Mouse (Mus musculus) myocyte (in vitro differentiated cells): ENCODE data around the gene Rgsl1. TPM values are rescaled to one million over a fixed set of nuclear protein-coding genes. Genes with fewer than 3 reads are reported as not detected.

Source experiments
- H3K27me3 ChIP-seq: one replicate; pipeline ENCODE4 v1.6.1; 2011; ENCODE audit not compliant: control insufficient read depth, insufficient read depth, insufficient read length
- H3K36me3 ChIP-seq: one replicate; pipeline ENCODE4 v1.6.1; 2011; ENCODE audit not compliant: control insufficient read depth, insufficient read depth
- H3K4me2 ChIP-seq: one replicate; pipeline ENCODE4 v1.6.1; 2011; ENCODE audit warnings: low read depth, control low read depth
- H3K4me3 ChIP-seq: one replicate; pipeline ENCODE4 v1.5.1; 2011; ENCODE audit warnings: mild to moderate bottlenecking, control low read depth, moderate library complexity
- H3K79me2 ChIP-seq: one replicate; pipeline ENCODE4 v1.6.1; 2011; ENCODE audit not compliant: control insufficient read depth, insufficient read depth
- H3ac ChIP-seq: one replicate; pipeline ENCODE4 v1.6.1; 2011; ENCODE audit not compliant: control insufficient read depth, insufficient read length
- CEBPB ChIP-seq: IDR thresholded peaks from 2 replicates; pipeline ENCODE4 v1.6.1; 2011; ENCODE audit warnings: mild to moderate bottlenecking, moderate library complexity; ENCODE audit not compliant: poor library complexity, insufficient read depth, severe bottlenecking
- E2F4 ChIP-seq: IDR thresholded peaks from one replicate; pipeline ENCODE4 v1.6.1; 2011; ENCODE audit warnings: mild to moderate bottlenecking, control low read depth, moderate library complexity; ENCODE audit not compliant: insufficient read depth
- MAX ChIP-seq: IDR thresholded peaks from one replicate; pipeline ENCODE4 v1.6.1; 2011; ENCODE audit warnings: low read depth, mild to moderate bottlenecking, control low read depth
- MYOD1 ChIP-seq, 3 experiments: IDR thresholded peaks; one replicate each; pipeline ENCODE4 v1.6.1; 2011; ENCODE audit warnings: control low read depth in 2 of 3, low read depth in 2 of 3, mild to moderate bottlenecking in 2 of 3, moderate library complexity in 1 of 3; ENCODE audit not compliant: insufficient read length in 2 of 3, control insufficient read depth in 1 of 3
- MYOG ChIP-seq, 3 experiments: IDR thresholded peaks; one replicate each; pipeline ENCODE4 v1.6.1; 2011; ENCODE audit warnings: control low read depth in 2 of 3, low read depth in 2 of 3, mild to moderate bottlenecking in 2 of 3; ENCODE audit not compliant: insufficient read length in 2 of 3, control insufficient read depth in 1 of 3, insufficient read depth in 1 of 3
- POLR2A ChIP-seq: IDR thresholded peaks from one replicate; pipeline ENCODE4 v1.6.1; 2011; ENCODE audit warnings: low read depth, mild to moderate bottlenecking, control low read depth, moderate library complexity; ENCODE audit not compliant: insufficient read length
- POLR2AphosphoS2 ChIP-seq: IDR thresholded peaks from one replicate; pipeline ENCODE4 v1.6.1; 2011; ENCODE audit warnings: low read depth, control low read depth; ENCODE audit not compliant: insufficient read length
- REST ChIP-seq: IDR thresholded peaks from one replicate; pipeline ENCODE4 v1.6.1; 2011; ENCODE audit warnings: mild to moderate bottlenecking, control low read depth, moderate library complexity; ENCODE audit not compliant: insufficient read depth, insufficient read length
- SRF ChIP-seq: IDR thresholded peaks from one replicate; pipeline ENCODE4 v1.6.1; 2011; ENCODE audit warnings: low read depth; ENCODE audit not compliant: control insufficient read depth, insufficient read length
- TCF12 ChIP-seq: IDR thresholded peaks from one replicate; pipeline ENCODE4 v1.6.1; 2011; ENCODE audit warnings: mild to moderate bottlenecking, control low read depth; ENCODE audit not compliant: poor library complexity, insufficient read depth, severe bottlenecking
- TCF3 ChIP-seq: IDR thresholded peaks from one replicate; pipeline ENCODE4 v1.6.1; 2011; ENCODE audit warnings: low read depth, control low read depth; ENCODE audit not compliant: insufficient read length
- USF1 ChIP-seq: IDR thresholded peaks from one replicate; pipeline ENCODE4 v1.6.1; 2011; ENCODE audit warnings: low read depth, mild to moderate bottlenecking, control low read depth, moderate library complexity
- polyA plus RNA-seq: library from polyadenylated mRNA; unstranded; fragments of >200 nt; fragmentation: generic; extraction: Trizol; gene quantifications from one replicate; pipeline ENCODE4 v1.2.1, GENCODE M21; 2012; ENCODE audit warnings: missing spikeins

Rgsl1 gene
- polyA plus RNA-seq, 1 experiment: not detected

DNA sequence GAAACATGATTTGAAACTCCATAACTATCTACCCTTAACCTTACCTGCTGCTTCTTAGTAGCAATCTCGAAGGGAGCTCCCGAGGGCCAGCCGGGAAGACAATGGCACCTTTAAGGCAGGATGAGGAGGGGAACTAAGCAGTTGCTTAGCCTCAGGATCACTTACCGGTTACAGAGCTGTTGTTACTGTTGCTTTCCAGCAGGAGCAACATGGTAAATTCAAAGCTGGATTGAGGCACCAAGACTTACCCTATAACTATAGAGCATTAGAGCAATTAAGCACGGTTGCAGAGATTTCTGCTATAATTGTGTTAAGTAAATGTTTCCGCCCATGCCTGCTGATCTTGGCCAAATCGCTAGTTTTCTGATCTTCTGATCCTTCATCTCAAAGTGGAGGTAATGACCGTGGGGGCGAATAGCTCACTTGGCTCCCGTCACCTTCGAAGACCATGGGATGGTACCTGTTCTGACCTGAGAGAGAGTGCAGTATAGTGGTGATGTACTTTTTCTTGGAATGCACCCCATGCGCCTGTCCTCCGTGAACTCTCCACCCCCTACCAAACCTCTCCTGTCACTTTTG lies 104.4 kb downstream of the Rgsl1 start:
- Histone ChIP-seq H3ac (no peak overlapping the region), H3K79me2 (peaks cover 4% of the 10 kb centered on the region), H3K27me3 (no peaks in the 10 kb centered on the region), H3K36me3 (peaks cover 3% of the 10 kb centered on the region), H3K4me3 (peak overlapping the region; percentile 39), H3K4me2 (peak overlapping the region; percentile 80)
- TF ChIP-seq SRF (no peak), REST (no peak), USF1 (no peak), CEBPB (no peak)

DNA sequence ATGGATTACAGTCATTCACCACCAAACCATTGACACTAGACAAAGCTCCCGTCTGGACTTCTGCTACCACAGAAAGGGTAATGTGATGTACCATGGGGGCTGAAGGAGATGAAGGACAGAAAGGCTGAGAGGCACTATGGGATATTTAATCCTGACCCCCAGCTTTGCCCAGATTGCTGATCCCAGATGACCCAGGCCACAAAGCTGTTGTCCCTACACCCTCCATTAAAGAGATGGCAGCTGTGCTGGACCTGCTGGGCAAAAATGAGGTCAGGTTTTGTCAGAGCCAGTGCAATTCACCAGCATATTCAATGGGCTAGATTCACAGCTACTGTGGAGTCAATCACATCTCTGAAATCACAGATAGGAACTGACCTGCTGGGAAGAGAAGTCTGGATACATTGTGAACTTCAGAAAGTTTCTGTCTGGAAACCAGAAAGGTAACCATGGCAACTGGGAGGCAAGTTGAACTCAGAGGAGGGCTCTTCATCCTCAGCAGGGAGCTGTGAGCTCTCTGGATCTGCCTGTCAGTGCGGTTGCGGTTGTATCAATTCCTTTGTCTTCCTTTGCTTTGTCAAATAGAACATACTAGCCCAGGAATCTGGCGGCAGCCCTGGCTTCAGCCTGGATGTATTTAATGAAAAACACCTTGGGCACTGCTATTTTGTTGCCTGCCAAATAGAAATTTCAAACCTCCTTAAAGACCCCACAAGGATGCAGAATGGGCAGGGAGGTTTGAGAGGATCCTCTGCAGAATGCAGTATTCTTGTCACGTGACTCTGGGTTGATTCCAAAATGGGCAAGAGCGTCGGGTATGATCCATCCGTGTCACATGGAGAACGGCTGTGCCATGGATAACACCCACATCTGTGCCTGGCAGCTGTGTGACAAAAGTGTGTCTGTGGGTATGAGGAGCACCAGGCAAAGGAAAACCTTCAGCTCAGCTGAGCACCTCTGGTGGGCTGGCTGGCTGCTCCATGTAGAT lies 106.5 kb downstream of the Rgsl1 start:
- no peak overlapping the region for H3K4me3 ChIP-seq
- H3ac ChIP-seq: no peak overlapping the region
- peaks cover 4% of the 10 kb centered on the region for H3K79me2 ChIP-seq
- TF ChIP-seq REST (no peak), TCF12 (no peak), MYOG (IDR thresholded peaks at IDR 0.05; ENCODE audit: control insufficient read depth in 1 of 3, insufficient read depth in 1 of 3, insufficient read length in 2 of 3, low read depth in 2 of 3) (peak in 1 of 3 experiments; percentile 16), E2F4 (no peak)
- H3K27me3 ChIP-seq: no peaks in the 10 kb centered on the region
- no peak overlapping the region for H3K4me2 ChIP-seq
- no peaks in the 10 kb centered on the region for H3K36me3 ChIP-seq

DNA sequence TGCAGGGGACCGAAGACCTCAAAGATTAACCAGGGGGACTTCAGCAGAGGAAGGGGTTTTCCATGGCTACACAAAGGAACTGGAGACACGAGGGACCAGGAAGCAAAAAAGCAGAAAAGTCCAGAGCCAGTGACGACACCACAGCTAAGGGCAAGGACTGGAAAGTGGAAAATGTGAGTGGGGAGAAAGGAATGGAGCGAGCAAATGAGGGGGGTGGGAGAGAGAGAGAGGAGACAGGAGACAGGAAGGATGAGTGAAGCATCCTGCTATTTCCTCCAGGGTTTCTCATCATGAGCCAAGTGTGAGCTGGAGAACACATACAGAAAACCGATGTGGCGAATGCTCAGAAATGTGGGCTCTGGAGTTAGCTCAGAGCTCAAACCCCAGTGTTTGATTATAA lies 107.8 kb downstream of the Rgsl1 start:
- Histone ChIP-seq H3K36me3 (no peaks in the 10 kb centered on the region), H3K27me3 (no peaks in the 10 kb centered on the region), H3ac (no peak overlapping the region), H3K79me2 (peaks cover 4% of the 10 kb centered on the region), H3K4me2 (no peak overlapping the region), H3K4me3 (no peak overlapping the region)
- TF ChIP-seq MAX (no peak), MYOG (IDR thresholded peaks at IDR 0.05; ENCODE audit: control insufficient read depth in 1 of 3, insufficient read depth in 1 of 3, insufficient read length in 2 of 3, low read depth in 2 of 3) (no peak), SRF (no peak), TCF3 (no peak), POLR2AphosphoS2 (no peak), MYOD1 (IDR thresholded peaks at IDR 0.05; ENCODE audit: control insufficient read depth in 1 of 3, insufficient read length in 2 of 3, low read depth in 2 of 3) (no peak), TCF12 (no peak), POLR2A (no peak), USF1 (no peak), E2F4 (no peak), REST (no peak), CEBPB (no peak)

DNA sequence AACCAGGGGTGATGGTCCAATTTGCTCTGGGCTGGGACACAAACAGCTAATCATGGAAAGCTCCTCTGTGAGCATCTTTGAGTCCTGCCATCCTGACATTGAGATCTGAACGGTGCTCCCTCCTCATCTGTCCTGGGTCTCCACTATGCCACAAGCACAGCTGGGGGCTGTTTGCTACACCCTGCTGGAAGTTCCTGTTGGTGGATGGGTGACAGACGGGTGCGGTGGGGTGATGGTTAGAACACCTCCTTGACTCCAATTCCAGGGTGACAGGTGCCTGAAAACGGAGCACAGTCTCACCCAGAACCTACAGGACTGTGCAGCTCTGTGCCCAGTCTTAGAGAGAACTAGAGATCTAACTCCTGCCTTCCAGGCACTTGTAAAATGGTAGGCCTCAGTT lies 109.1 kb downstream of the Rgsl1 start:
- H3K27me3 ChIP-seq: no peaks in the 10 kb centered on the region
- H3K36me3 ChIP-seq: no peaks in the 10 kb centered on the region
- H3ac ChIP-seq: no peak overlapping the region
- H3K4me3 ChIP-seq: no peak overlapping the region
- TF ChIP-seq MYOD1 (IDR thresholded peaks at IDR 0.05; ENCODE audit: control insufficient read depth in 1 of 3, insufficient read length in 2 of 3, low read depth in 2 of 3) (no peak), SRF (no peak), TCF12 (no peak), USF1 (no peak), MAX (no peak), TCF3 (no peak), E2F4 (no peak), POLR2AphosphoS2 (no peak), POLR2A (no peak), MYOG (IDR thresholded peaks at IDR 0.05; ENCODE audit: control insufficient read depth in 1 of 3, insufficient read depth in 1 of 3, insufficient read length in 2 of 3, low read depth in 2 of 3) (no peak), CEBPB (no peak), REST (no peak)
- no peaks in the 10 kb centered on the region for H3K79me2 ChIP-seq
- no peak overlapping the region for H3K4me2 ChIP-seq

DNA sequence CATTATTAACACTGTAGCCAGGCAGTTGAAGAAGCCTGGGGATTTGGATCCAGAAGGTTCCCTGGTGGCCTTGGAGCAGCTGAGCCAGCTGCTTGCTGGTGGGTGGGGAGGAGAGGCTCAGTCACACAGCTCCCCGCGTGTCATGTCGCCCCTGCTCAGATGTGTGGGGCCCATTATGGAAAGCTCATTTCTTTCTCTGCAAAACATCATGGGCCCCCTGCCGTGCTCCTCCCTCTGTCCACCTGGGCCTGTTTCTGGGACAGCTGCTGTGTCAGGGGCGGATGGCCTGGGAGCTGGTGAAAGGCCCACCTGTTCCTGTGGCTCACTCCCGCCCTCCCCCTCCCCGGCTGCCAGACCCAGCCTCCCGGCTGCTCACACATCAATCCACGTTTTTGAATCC lies 110.8 kb downstream of the Rgsl1 start:
- Histone ChIP-seq H3K27me3 (no peaks in the 10 kb centered on the region), H3K4me3 (no peak overlapping the region), H3K79me2 (no peaks in the 10 kb centered on the region), H3ac (no peak overlapping the region), H3K4me2 (no peak overlapping the region), H3K36me3 (no peaks in the 10 kb centered on the region)
- TF ChIP-seq REST (no peak), E2F4 (no peak), TCF12 (peak; percentile 82), USF1 (no peak), MYOG (IDR thresholded peaks at IDR 0.05; ENCODE audit: control insufficient read depth in 1 of 3, insufficient read depth in 1 of 3, insufficient read length in 2 of 3, low read depth in 2 of 3) (peak in 2 of 3 experiments; percentile 86 to 94), TCF3 (peak; percentile 88), POLR2A (no peak), MAX (no peak), SRF (no peak), POLR2AphosphoS2 (no peak), MYOD1 (IDR thresholded peaks at IDR 0.05; ENCODE audit: control insufficient read depth in 1 of 3, insufficient read length in 2 of 3, low read depth in 2 of 3) (peak in 2 of 3 experiments; percentile 92 to 95), CEBPB (no peak)
